16 mouse cellular contexts compared by ENCODE assay signal in genomic region chr13:31341282-31342100, GRCm38 (mm10).
A peak's percentile ranks its signal among the peaks of the same experiment; 100 is the strongest.
DNase-seq lines count a peak whose midpoint lies in the region; ATAC-seq and TF ChIP-seq lines count a peak whose summit lies in the region.
"Had no signal": no experiment of that assay in that cellular context is flagged by ENCODE, and none has a peak within 500 bp of the region (broad histone marks: within the 10 kb centered on the region; RNA-seq: fewer than 3 reads in every experiment).

No protein-coding gene starts in this region.

- H3K36me3 ChIP-seq in hindbrain, embryonic 15.5 days = no peaks in the 10 kb centered on the region
- H3K36me3 ChIP-seq in hindbrain, embryonic 11.5 days (ENCODE audit: control insufficient read depth, insufficient read depth, low read length) = no peaks in the 10 kb centered on the region
- H3K36me3 ChIP-seq in neural tube, embryonic 14.5 days (ENCODE audit: control insufficient read depth, insufficient read depth, low read length) = no peaks in the 10 kb centered on the region
- H3K36me3 ChIP-seq in stomach, postnatal 0 days (ENCODE audit: control insufficient read depth, insufficient read depth, low read length) = no peaks in the 10 kb centered on the region
- H3K36me3 ChIP-seq: G1E; limb, embryonic 15.5 days had no signal

- TF ChIP-seq EP300 in stomach, postnatal 0 days (optimal IDR thresholded peaks at IDR 0.05) = no peak

- H3K9me3 ChIP-seq in hindbrain, embryonic 15.5 days = no peaks in the 10 kb centered on the region
- no peaks in the 10 kb centered on the region for H3K9me3 ChIP-seq in hindbrain, embryonic 11.5 days (ENCODE audit: control insufficient read depth, low read length)
- no peaks in the 10 kb centered on the region for H3K9me3 ChIP-seq in neural tube, embryonic 14.5 days (ENCODE audit: control insufficient read depth, low read length)
- no peaks in the 10 kb centered on the region for H3K9me3 ChIP-seq in stomach, postnatal 0 days (ENCODE audit: control insufficient read depth, low read length)
- H3K9me3 ChIP-seq: G1E; limb, embryonic 15.5 days had no signal

- H3K4me1 ChIP-seq in hindbrain, embryonic 15.5 days (replicated peaks) = no peaks in the 10 kb centered on the region
- no peaks in the 10 kb centered on the region for H3K4me1 ChIP-seq in hindbrain, embryonic 11.5 days (replicated peaks; ENCODE audit: control insufficient read depth, insufficient read depth, low read length)
- 0 out of 2 replicates have a peak, but pooled peaks cover 5% of the 10 kb centered on the region for H3K4me1 ChIP-seq in neural tube, embryonic 14.5 days (ENCODE audit: control insufficient read depth, insufficient read depth, low read length)
- no peaks in the 10 kb centered on the region for H3K4me1 ChIP-seq in stomach, postnatal 0 days (replicated peaks; ENCODE audit: control insufficient read depth, insufficient read depth)
- H3K4me1 ChIP-seq: limb, embryonic 15.5 days had no signal

- 77% methylated on average over 15 of the region's 15 CpGs for WGBS in hindbrain, embryonic 15.5 days
- WGBS in hindbrain, embryonic 11.5 days = 82% methylated on average over 15 of the region's 15 CpGs
- WGBS in neural tube, embryonic 14.5 days = 68% methylated on average over 15 of the region's 15 CpGs
- 66% methylated on average over 15 of the region's 15 CpGs for WGBS in stomach, postnatal 0 days

- H3K4me2 ChIP-seq in hindbrain, embryonic 15.5 days = no peak overlapping the region
- no peak overlapping the region for H3K4me2 ChIP-seq in hindbrain, embryonic 11.5 days (replicated peaks; ENCODE audit: low read depth, low read length)
- H3K4me2 ChIP-seq in neural tube, embryonic 14.5 days (ENCODE audit: low read depth, low read length) = no peak overlapping the region
- no peak overlapping the region for H3K4me2 ChIP-seq in stomach, postnatal 0 days (replicated peaks; ENCODE audit: low read depth)
- H3K4me2 ChIP-seq: limb, embryonic 15.5 days; lung, embryonic 14.5 days had no signal

- no peak for TF ChIP-seq CTCF in stomach, postnatal 0 days (IDR thresholded peaks at IDR 0.05; ENCODE audit: low read depth)

- no peak overlapping the region for H3K4me3 ChIP-seq in hindbrain, embryonic 15.5 days
- H3K4me3 ChIP-seq in hindbrain, embryonic 11.5 days (ENCODE audit: low read depth, low read length) = no peak overlapping the region
- H3K4me3 ChIP-seq in neural tube, embryonic 14.5 days (ENCODE audit: low read depth, low read length) = no peak overlapping the region
- no peak overlapping the region for H3K4me3 ChIP-seq in stomach, postnatal 0 days (ENCODE audit: low read depth, low read length)
- H3K4me3 ChIP-seq: erythroblast, embryonic 14.5 days; limb, embryonic 15.5 days; myocyte had no signal

- no peak for DNase-seq in hindbrain, embryonic 11.5 days (ENCODE audit: low spot score)
- no peak for DNase-seq in neural tube, embryonic 10.5 days (ENCODE audit: extremely low spot score, low spot score)
- peak; percentile 46 to 48 for DNase-seq in kidney, postnatal 36 days
- no peak for DNase-seq in stomach, postnatal 0 days (ENCODE audit: low spot score)
- DNase-seq in testis, postnatal 10 days (ENCODE audit: low spot score) = no peak
- DNase-seq: cerebellum, adult 8-10 months; heart, postnatal 36 days; lung, embryonic 14.5 days had no signal

- H3K27me3 ChIP-seq in hindbrain, embryonic 15.5 days = no peaks in the 10 kb centered on the region
- no peaks in the 10 kb centered on the region for H3K27me3 ChIP-seq in hindbrain, embryonic 11.5 days (ENCODE audit: control insufficient read depth, insufficient read depth, low read length)
- H3K27me3 ChIP-seq in neural tube, embryonic 14.5 days (ENCODE audit: control insufficient read depth, insufficient read depth, low read length) = no peaks in the 10 kb centered on the region
- no peaks in the 10 kb centered on the region for H3K27me3 ChIP-seq in stomach, postnatal 0 days (ENCODE audit: control insufficient read depth, insufficient read depth, low read length)
- H3K27me3 ChIP-seq: limb, embryonic 15.5 days had no signal

- H3K9ac ChIP-seq in hindbrain, embryonic 15.5 days = no peak overlapping the region
- no peak overlapping the region for H3K9ac ChIP-seq in hindbrain, embryonic 11.5 days (ENCODE audit: low read depth, low read length)
- no peak overlapping the region for H3K9ac ChIP-seq in neural tube, embryonic 14.5 days (replicated peaks; ENCODE audit: low read depth, low read length)
- H3K9ac ChIP-seq in stomach, postnatal 0 days (ENCODE audit: low read length) = no peak overlapping the region
- H3K9ac ChIP-seq: limb, embryonic 15.5 days; lung, embryonic 14.5 days had no signal

- H3K27ac ChIP-seq in hindbrain, embryonic 15.5 days (replicated peaks) = no peak overlapping the region
- H3K27ac ChIP-seq in hindbrain, embryonic 11.5 days (ENCODE audit: low read depth, low read length) = no peak overlapping the region
- H3K27ac ChIP-seq in neural tube, embryonic 14.5 days (ENCODE audit: low read depth, low read length) = no peak overlapping the region
- peak overlapping the region; percentile 78 for H3K27ac ChIP-seq in stomach, postnatal 0 days (replicated peaks)
- H3K27ac ChIP-seq: limb, embryonic 15.5 days had no signal

- peak; percentile 58; the same call in 1 of the 2 replicates for ATAC-seq in hindbrain, embryonic 15.5 days (ENCODE audit: low FRiP score, low read depth)
- ATAC-seq in hindbrain, embryonic 11.5 days (ENCODE audit: low FRiP score) = no peak
- peak; percentile 30; the same call in 1 of the 2 replicates for ATAC-seq in neural tube, embryonic 14.5 days (ENCODE audit: low read depth)
- peak; percentile 33 for ATAC-seq in stomach, postnatal 0 days (ENCODE audit: low FRiP score, low TSS enrichment)
- no peak for ATAC-seq in granulocyte monocyte progenitor cell, adult 5-6 weeks (replicated peaks; ENCODE audit: poor library complexity, severe bottlenecking)
- ATAC-seq: intestine, postnatal 0 days had no signal

Comparison
In these comparisons a context has a peak if more than half of its experiments do, and no peak if none do; other contexts are left out.
1. ATAC-seq: peak in hindbrain, embryonic 15.5 days (single experiment), neural tube, embryonic 14.5 days (single experiment) and stomach, postnatal 0 days (single experiment); none in hindbrain, embryonic 11.5 days (single experiment) and granulocyte monocyte progenitor cell, adult 5-6 weeks (single experiment).
2. DNase-seq: peak in kidney, postnatal 36 days (2 of 2); none in hindbrain, embryonic 11.5 days (single experiment), neural tube, embryonic 10.5 days (single experiment), stomach, postnatal 0 days (single experiment) and testis, postnatal 10 days (single experiment).